Mouse (Mus musculus) G1E (cell line): Measurements from ENCODE around the gene Sst.

Source experiments
- CTCF ChIP-seq: IDR thresholded peaks from 2 replicates; pipeline ENCODE4 v1.5.1; 2012; ENCODE audit warnings: low read depth, low read length, inconsistent platforms, mixed read lengths
- GATA1 ChIP-seq: IDR thresholded peaks from 2 replicates; pipeline ENCODE4 v1.6.1; 2012; ENCODE audit warnings: borderline replicate concordance, low read length, inconsistent platforms, mixed read lengths
- TAL1 ChIP-seq: conservative IDR thresholded peaks from 2 replicates; pipeline ENCODE4 v1.6.1; 2012; ENCODE audit warnings: low read depth, low read length, inconsistent platforms, mixed read lengths

GRCm38 (mm10) chr16:23897984-23898586 is 7.3 kb upstream of the Sst start:
- TF ChIP-seq CTCF (no peak), GATA1 (no peak), TAL1 (no peak)
